Mouse (Mus musculus) spleen, adult 2 months (tissue): ENCODE measurements around the gene Ppp2r5a. TPM values are rescaled to one million over a fixed set of nuclear protein-coding genes. Genes with fewer than 3 reads are reported as not detected.
A peak's percentile ranks its signal among the peaks of the same experiment; 100 is the strongest.

Experiments used
- DNase-seq, 2 experiments: peaks; one replicate each; pipeline versions ENCODE4 v3.0.0 to v3.0.0-alpha.2; 2012 to 2021; ENCODE audit warnings: low spot score in 2 of 2, low read depth in 1 of 2
- H3K27ac ChIP-seq: fragments of 200-500 bp; 2 replicates; pipeline ENCODE4 v1.5.1; 2012; ENCODE audit warnings: low read length, inconsistent platforms; ENCODE audit not compliant: insufficient read depth
- H3K27me3 ChIP-seq: fragments of 200-500 bp; 2 replicates; pipeline ENCODE4 v1.6.1; 2012; ENCODE audit warnings: mild to moderate bottlenecking, moderate library complexity, low read length, inconsistent platforms; ENCODE audit not compliant: control insufficient read depth, insufficient read depth
- H3K36me3 ChIP-seq: fragments of 200-500 bp; 2 replicates; pipeline ENCODE4 v1.6.1; 2012; ENCODE audit warnings: mild to moderate bottlenecking, low read length, inconsistent platforms; ENCODE audit not compliant: control insufficient read depth, insufficient read depth
- H3K4me1 ChIP-seq: fragments of 200-500 bp; 2 replicates; pipeline ENCODE4 v1.6.1; 2011; ENCODE audit warnings: inconsistent platforms; ENCODE audit not compliant: control insufficient read depth, insufficient read depth, insufficient read length
- H3K4me3 ChIP-seq: fragments of 200-500 bp; 2 replicates; pipeline ENCODE4 v1.5.1; 2011; ENCODE audit warnings: mild to moderate bottlenecking, inconsistent platforms; ENCODE audit not compliant: insufficient read depth, insufficient read length; ENCODE audit errors: extremely low read depth
- CTCF ChIP-seq: fragments of 200-500 bp; IDR thresholded peaks from 2 replicates; pipeline ENCODE4 v1.5.1; 2011; ENCODE audit warnings: mild to moderate bottlenecking, inconsistent platforms; ENCODE audit not compliant: insufficient read depth, insufficient read length, insufficient replicate concordance; ENCODE audit errors: extremely low read depth
- POLR2A ChIP-seq: fragments of 200-500 bp; IDR thresholded peaks from 2 replicates; pipeline ENCODE4 v1.6.1; 2011; ENCODE audit warnings: low read depth, low read length, inconsistent platforms
- WGBS: fragments of 180-500 bp; shearing (Covaris S2); methylation state at CpG from one replicate; pipeline ENCODE4 v1.1.7; 2018; 5-methylcytosine and 5-hydroxymethylcytosine counted together
- polyA plus RNA-seq: library from polyadenylated mRNA; depleted of rRNA; stranded (reverse); fragments of >200 nt; gene quantifications from 2 replicates; pipeline ENCODE4 v1.2.3, GENCODE M21; 2012; rRNA removed

Gene Ppp2r5a
- polyA plus RNA-seq, result 49.2 and 65.2 TPM in 2 replicates

DNA sequence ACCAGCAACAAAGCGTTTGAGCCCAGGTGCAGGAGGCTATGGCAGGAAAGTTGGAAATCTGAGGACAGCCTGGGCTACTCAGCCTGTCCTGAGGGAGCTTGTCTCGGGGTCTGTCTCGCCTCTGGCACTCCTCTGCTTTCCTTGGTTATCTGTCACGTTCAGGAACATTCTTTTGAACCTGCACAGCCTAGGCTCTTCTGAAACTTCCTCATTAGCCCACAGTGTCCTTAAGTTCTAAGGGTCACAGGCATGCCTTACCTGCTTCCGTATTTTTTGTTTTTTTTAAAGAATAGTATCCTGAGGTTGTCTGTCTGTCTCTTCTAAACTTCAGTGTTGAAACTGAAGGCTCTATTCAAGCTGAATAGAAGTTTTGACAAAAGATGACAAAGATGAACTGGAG, at the start of gene Ppp2r5a:
Gene Ppp2r5a, minus strand, starts transcription at position 199 of the 400 bp plus-strand sequence.
- Histone ChIP-seq H3K27ac (peak within 1 kb of the TSS; percentile 24), H3K27me3 (no peaks in the 10 kb centered on the region), H3K4me3 (no peak within 1 kb of the TSS), H3K36me3 (no peaks in the 10 kb centered on the region), H3K4me1 (peaks cover 3% of the 10 kb centered on the region)
- DNase-seq, result no peak
- no peak for TF ChIP-seq POLR2A
- TF ChIP-seq CTCF, result no peak
- WGBS, result 32% methylated on average over 5 of the region's 5 CpGs

- TF ChIP-seq CTCF (no peak), POLR2A (no peak)
- DNase-seq, result no peak
- H3K36me3 ChIP-seq, result no peaks in the 10 kb centered on the region
- whole genome bisulfite sequencing, result 55% methylated on average over 5 of the region's 5 CpGs
- H3K4me1 ChIP-seq, result peaks cover 4% of the 10 kb centered on the region; the same call in 1 of the 2 replicates
- no peak overlapping the region for H3K4me3 ChIP-seq
- H3K27me3 ChIP-seq, result no peaks in the 10 kb centered on the region
- no peak overlapping the region for H3K27ac ChIP-seq
Observed at GRCm38 (mm10) chr1:191450614-191451013, 47.5 kb upstream of the Ppp2r5a start.

GRCm38 (mm10) chr1:191449537-191449936, 46.5 kb upstream of the Ppp2r5a start:
- no peak for DNase-seq
- Histone ChIP-seq H3K27ac (no peak overlapping the region), H3K36me3 (no peaks in the 10 kb centered on the region), H3K27me3 (no peaks in the 10 kb centered on the region), H3K4me1 (peaks cover 7% of the 10 kb centered on the region; the same call in 1 of the 2 replicates), H3K4me3 (no peak overlapping the region)
- WGBS, result 83% methylated on average over 4 of the region's 4 CpGs
- TF ChIP-seq CTCF (no peak), POLR2A (no peak)

GRCm38 (mm10) chr1:191447391-191448016, 44.4 kb upstream of the Ppp2r5a start:
- WGBS, result 71% methylated on average over 6 of the region's 6 CpGs
- H3K4me1 ChIP-seq, result peaks cover 7% of the 10 kb centered on the region; the same call in 1 of the 2 replicates
- DNase-seq, result peak; percentile 6 to 27
- H3K27ac ChIP-seq, result no peak overlapping the region
- no peaks in the 10 kb centered on the region for H3K36me3 ChIP-seq
- no peak for TF ChIP-seq CTCF
- TF ChIP-seq POLR2A, result no peak
- H3K27me3 ChIP-seq, result no peaks in the 10 kb centered on the region
- H3K4me3 ChIP-seq, result no peak overlapping the region

DNA sequence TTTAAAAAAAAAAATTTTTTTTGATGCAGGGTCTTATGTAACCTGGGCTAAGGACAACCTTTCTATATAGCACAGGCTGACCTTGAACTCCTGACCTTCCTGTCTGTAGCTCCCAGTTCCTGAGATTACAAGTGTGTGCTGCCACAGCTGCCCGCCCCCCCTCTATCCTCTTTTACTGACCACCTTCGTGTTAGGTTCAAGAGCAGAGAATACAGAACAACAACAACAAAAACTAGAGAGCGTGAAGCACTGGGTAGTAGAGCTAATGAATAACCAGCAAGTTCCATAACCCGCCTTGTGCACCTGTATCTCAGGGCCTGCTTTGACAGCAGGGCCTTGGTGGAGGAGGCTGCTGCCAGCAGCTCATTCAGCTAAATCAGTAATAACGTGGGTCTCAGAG, 43.2 kb upstream of the Ppp2r5a start:
- DNase-seq, result no peak
- Histone ChIP-seq H3K27me3 (no peaks in the 10 kb centered on the region), H3K36me3 (no peaks in the 10 kb centered on the region), H3K4me3 (no peak overlapping the region), H3K4me1 (peaks cover 7% of the 10 kb centered on the region; the same call in 1 of the 2 replicates), H3K27ac (no peak overlapping the region)
- TF ChIP-seq CTCF (no peak), POLR2A (no peak)
- WGBS, result 49% methylated on average over 5 of the region's 5 CpGs

GRCm38 (mm10) chr1:191445831-191446258, 42.8 kb upstream of the Ppp2r5a start:
- no peak for TF ChIP-seq CTCF
- no peak for TF ChIP-seq POLR2A
- no peaks in the 10 kb centered on the region for H3K36me3 ChIP-seq
- 11% methylated on average over 9 of the region's 9 CpGs for WGBS
- H3K4me1 ChIP-seq, result peaks cover 7% of the 10 kb centered on the region; the same call in 1 of the 2 replicates
- no peak overlapping the region for H3K27ac ChIP-seq
- peak; percentile 16 to 42 for DNase-seq
- no peak overlapping the region for H3K4me3 ChIP-seq
- H3K27me3 ChIP-seq, result no peaks in the 10 kb centered on the region

DNA sequence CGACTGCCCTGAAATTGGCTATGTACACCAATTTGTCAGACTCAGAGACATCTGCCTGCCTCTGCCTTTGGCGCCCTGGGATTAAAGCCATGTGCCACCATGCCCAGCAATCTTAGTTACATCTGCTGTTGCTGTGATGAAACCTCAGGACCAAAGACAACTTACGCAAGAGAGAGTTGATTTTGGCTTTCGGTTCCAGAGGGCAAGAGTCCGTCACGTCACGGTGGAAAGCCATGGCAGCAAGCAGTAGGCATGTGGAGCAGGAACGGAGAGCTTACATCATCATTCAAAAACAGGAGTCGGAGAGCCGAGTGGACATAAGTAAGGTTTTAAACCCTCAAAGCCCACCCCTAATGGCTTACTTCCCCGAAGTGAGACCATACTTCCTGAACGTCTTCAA, 42.3 kb upstream of the Ppp2r5a start:
- DNase-seq, result no peak
- WGBS, result 53% methylated on average over 12 of the region's 12 CpGs
- Histone ChIP-seq H3K27me3 (no peaks in the 10 kb centered on the region), H3K36me3 (no peaks in the 10 kb centered on the region), H3K27ac (no peak overlapping the region), H3K4me1 (peaks cover 7% of the 10 kb centered on the region; the same call in 1 of the 2 replicates), H3K4me3 (peak overlapping the region; percentile 31)
- TF ChIP-seq CTCF, result no peak
- no peak for TF ChIP-seq POLR2A
